Mouse (Mus musculus): ENCODE results near the gene Thsd4. TPM values are rescaled to one million over a fixed set of nuclear protein-coding genes. Genes with fewer than 3 reads are reported as not detected.

Gene Thsd4
- polyA plus RNA-seq, 1 experiment from 2014 or later: 11.4 TPM

DNA sequence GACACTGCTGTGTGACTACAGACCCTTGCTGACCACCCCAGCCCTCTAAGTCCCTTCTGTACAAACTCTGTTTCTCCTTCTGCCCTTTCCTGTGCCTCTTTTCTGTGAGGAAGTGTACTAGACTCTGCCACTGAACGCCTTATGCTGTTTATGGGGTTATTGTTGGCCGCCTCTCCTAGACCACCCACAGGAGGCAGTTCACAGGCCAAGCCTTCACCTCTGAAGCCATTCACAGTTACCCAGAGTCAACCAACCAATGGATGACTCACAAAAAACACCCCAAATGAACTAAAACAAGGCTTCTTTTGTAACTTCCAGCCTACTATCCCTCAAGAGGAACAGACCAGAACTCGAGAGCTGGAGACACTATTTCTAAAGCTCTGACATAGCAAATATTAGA is 520.4 kb downstream of the Thsd4 start:
- Histone ChIP-seq H3K4me3 (ENCODE audit: low read depth, low read length) (no peak overlapping the region), H3K4me1 (replicated peaks; ENCODE audit: control insufficient read depth, insufficient read depth, low read length) (no peaks in the 10 kb centered on the region; the same call in 1 of the 2 replicates), H3K27me3 (replicated peaks; ENCODE audit: control insufficient read depth, insufficient read depth, low read length) (no peaks in the 10 kb centered on the region), H3K4me2 (replicated peaks; ENCODE audit: low read depth) (no peak overlapping the region), H3K9ac (ENCODE audit: low read depth, low read length) (no peak overlapping the region), H3K27ac (ENCODE audit: low read depth, low read length) (no peak overlapping the region), H3K36me3 (ENCODE audit: control insufficient read depth, insufficient read depth) (peaks cover 7% of the 10 kb centered on the region), H3K9me3 (ENCODE audit: control insufficient read depth) (no peaks in the 10 kb centered on the region)
- WGBS: 79% methylated on average over 3 of the region's 3 CpGs
- ATAC-seq: no peak
- TF ChIP-seq CTCF (IDR thresholded peaks at IDR 0.05; ENCODE audit: low read depth): no peak

GRCm38 (mm10) chr9:59997725-59998124 is 524.1 kb downstream of the Thsd4 start:
- H3K36me3 ChIP-seq (ENCODE audit: control insufficient read depth, insufficient read depth): peaks cover 27% of the 10 kb centered on the region
- H3K9ac ChIP-seq (ENCODE audit: low read depth, low read length): no peak overlapping the region
- TF ChIP-seq CTCF (IDR thresholded peaks at IDR 0.05; ENCODE audit: low read depth): no peak
- H3K27ac ChIP-seq (ENCODE audit: low read depth, low read length): no peak overlapping the region
- no peak for ATAC-seq
- 94% methylated on average over 4 of the region's 4 CpGs for WGBS
- H3K27me3 ChIP-seq (replicated peaks; ENCODE audit: control insufficient read depth, insufficient read depth, low read length): no peaks in the 10 kb centered on the region
- H3K9me3 ChIP-seq (ENCODE audit: control insufficient read depth): no peaks in the 10 kb centered on the region
- H3K4me3 ChIP-seq (ENCODE audit: low read depth, low read length): no peak overlapping the region
- H3K4me2 ChIP-seq (replicated peaks; ENCODE audit: low read depth): no peak overlapping the region
- H3K4me1 ChIP-seq (replicated peaks; ENCODE audit: control insufficient read depth, insufficient read depth, low read length): no peaks in the 10 kb centered on the region; the same call in 1 of the 2 replicates

DNA sequence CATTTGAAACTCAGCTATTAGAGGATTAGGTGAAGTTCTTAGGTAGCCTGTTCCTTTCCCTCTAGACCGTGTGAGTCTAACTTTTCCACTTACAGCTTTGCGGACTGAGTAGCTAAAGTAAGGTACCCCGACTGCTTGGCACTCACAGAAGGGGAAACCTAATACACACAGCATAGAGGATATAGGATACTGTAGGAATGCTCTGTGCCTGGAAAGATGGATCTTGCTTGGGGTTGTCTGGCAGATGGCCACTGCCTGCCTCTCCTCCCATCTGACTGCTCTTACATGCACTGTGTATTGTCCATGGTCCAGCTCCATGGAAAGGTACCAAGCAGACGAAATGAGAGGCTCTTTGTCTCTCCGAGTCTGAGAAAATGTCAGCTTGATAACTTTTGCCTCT is 530.4 kb downstream of the Thsd4 start:
- no peak for ATAC-seq
- TF ChIP-seq CTCF (IDR thresholded peaks at IDR 0.05; ENCODE audit: low read depth): no peak
- WGBS: 77% methylated on average over 5 of the region's 5 CpGs
- no peak overlapping the region for H3K27ac ChIP-seq (ENCODE audit: low read depth, low read length)
- H3K9ac ChIP-seq (ENCODE audit: low read depth, low read length): no peak overlapping the region
- no peak overlapping the region for H3K4me3 ChIP-seq (ENCODE audit: low read depth, low read length)
- no peak overlapping the region for H3K4me2 ChIP-seq (replicated peaks; ENCODE audit: low read depth)
- H3K27me3 ChIP-seq (replicated peaks; ENCODE audit: control insufficient read depth, insufficient read depth, low read length): no peaks in the 10 kb centered on the region
- peaks cover 35% of the 10 kb centered on the region for H3K36me3 ChIP-seq (ENCODE audit: control insufficient read depth, insufficient read depth)
- H3K9me3 ChIP-seq (ENCODE audit: control insufficient read depth): no peaks in the 10 kb centered on the region
- H3K4me1 ChIP-seq (replicated peaks; ENCODE audit: control insufficient read depth, insufficient read depth, low read length): no peaks in the 10 kb centered on the region

GRCm38 (mm10) chr9:59989864-59990263 is 532.0 kb downstream of the Thsd4 start:
- Histone ChIP-seq H3K27ac (ENCODE audit: low read depth, low read length) (no peak overlapping the region), H3K9ac (ENCODE audit: low read depth, low read length) (no peak overlapping the region), H3K9me3 (ENCODE audit: control insufficient read depth) (no peaks in the 10 kb centered on the region), H3K27me3 (replicated peaks; ENCODE audit: control insufficient read depth, insufficient read depth, low read length) (no peaks in the 10 kb centered on the region), H3K4me2 (replicated peaks; ENCODE audit: low read depth) (no peak overlapping the region), H3K36me3 (ENCODE audit: control insufficient read depth, insufficient read depth) (peaks cover 27% of the 10 kb centered on the region), H3K4me3 (ENCODE audit: low read depth, low read length) (no peak overlapping the region), H3K4me1 (replicated peaks; ENCODE audit: control insufficient read depth, insufficient read depth, low read length) (no peaks in the 10 kb centered on the region)
- no peak for ATAC-seq
- TF ChIP-seq CTCF (IDR thresholded peaks at IDR 0.05; ENCODE audit: low read depth): peak; percentile 87
- WGBS: 2% methylated on average over 1 of the region's 1 CpGs

- TF ChIP-seq CTCF (IDR thresholded peaks at IDR 0.05; ENCODE audit: low read depth): no peak
- no peak overlapping the region for H3K4me2 ChIP-seq (replicated peaks; ENCODE audit: low read depth)
- 80% methylated on average over 3 of the region's 3 CpGs for WGBS
- no peak overlapping the region for H3K9ac ChIP-seq (ENCODE audit: low read depth, low read length)
- no peak overlapping the region for H3K27ac ChIP-seq (ENCODE audit: low read depth, low read length)
- H3K4me1 ChIP-seq (replicated peaks; ENCODE audit: control insufficient read depth, insufficient read depth, low read length): no peaks in the 10 kb centered on the region
- no peaks in the 10 kb centered on the region for H3K9me3 ChIP-seq (ENCODE audit: control insufficient read depth)
- H3K4me3 ChIP-seq (ENCODE audit: low read depth, low read length): no peak overlapping the region
- no peaks in the 10 kb centered on the region for H3K27me3 ChIP-seq (replicated peaks; ENCODE audit: control insufficient read depth, insufficient read depth, low read length)
- peaks cover 33% of the 10 kb centered on the region; the same call in 1 of the 2 replicates for H3K36me3 ChIP-seq (ENCODE audit: control insufficient read depth, insufficient read depth)
- no peak for ATAC-seq
Observed at GRCm38 (mm10) chr9:59985900-59986572, 535.8 kb downstream of the Thsd4 start.

- H3K9ac ChIP-seq (ENCODE audit: low read depth, low read length): no peak overlapping the region
- no peak overlapping the region for H3K27ac ChIP-seq (ENCODE audit: low read depth, low read length)
- no peak overlapping the region for H3K4me2 ChIP-seq (replicated peaks; ENCODE audit: low read depth)
- H3K4me3 ChIP-seq (ENCODE audit: low read depth, low read length): no peak overlapping the region
- TF ChIP-seq CTCF (IDR thresholded peaks at IDR 0.05; ENCODE audit: low read depth): no peak
- H3K4me1 ChIP-seq (replicated peaks; ENCODE audit: control insufficient read depth, insufficient read depth, low read length): no peaks in the 10 kb centered on the region
- no peaks in the 10 kb centered on the region for H3K27me3 ChIP-seq (replicated peaks; ENCODE audit: control insufficient read depth, insufficient read depth, low read length)
- peaks cover 28% of the 10 kb centered on the region; the same call in 1 of the 2 replicates for H3K36me3 ChIP-seq (ENCODE audit: control insufficient read depth, insufficient read depth)
- 74% methylated on average over 2 of the region's 2 CpGs for WGBS
- H3K9me3 ChIP-seq (ENCODE audit: control insufficient read depth): no peaks in the 10 kb centered on the region
- no peak for ATAC-seq
Observed at GRCm38 (mm10) chr9:59981116-59981515, 540.7 kb downstream of the Thsd4 start.
